Mouse (Mus musculus) CH12.LX (cell line): ENCODE data around the gene Rbms1.

Experiments
- CTCF ChIP-seq, 2 experiments: IDR thresholded peaks in 1 of 2; conservative IDR thresholded peaks in 1 of 2; 2 replicates each; pipeline ENCODE4 v1.5.1; 2011 to 2012; ENCODE audit warnings: low read depth in 2 of 2, low read length in 2 of 2, improper control_type of control experiment in 1 of 2, inconsistent platforms in 1 of 2, mild to moderate bottlenecking in 1 of 2, moderate library complexity in 1 of 2
- EP300 ChIP-seq: IDR thresholded peaks from 2 replicates; pipeline ENCODE4 v1.6.1; 2011; ENCODE audit warnings: low read length, improper control_type of control experiment
- HCFC1 ChIP-seq: IDR thresholded peaks from 2 replicates; pipeline ENCODE4 v1.6.1; 2012; ENCODE audit warnings: low read depth, mild to moderate bottlenecking, inconsistent platforms, low read length, improper control_type of control experiment
- MAX ChIP-seq: IDR thresholded peaks from 2 replicates; pipeline ENCODE4 v1.6.1; 2011; ENCODE audit warnings: low read length, improper control_type of control experiment
- MEF2A ChIP-seq: IDR thresholded peaks from 2 replicates; pipeline ENCODE4 v1.6.1; 2014; ENCODE audit warnings: low read depth, mild to moderate bottlenecking, inconsistent platforms, low read length, improper control_type of control experiment, borderline replicate concordance
- POLR2AphosphoS2 ChIP-seq: IDR thresholded peaks from 2 replicates; pipeline ENCODE4 v1.6.1; 2011; ENCODE audit warnings: low read depth, low read length, improper control_type of control experiment
- TBP ChIP-seq: conservative IDR thresholded peaks from 2 replicates; pipeline ENCODE4 v1.6.1; 2011; ENCODE audit warnings: low read depth, low read length, improper control_type of control experiment

GRCm38 (mm10) chr2:60883931-60884330 is 79.1 kb downstream of the Rbms1 start:
- TF ChIP-seq HCFC1 (no peak), MEF2A (no peak), CTCF (conservative IDR thresholded peaks at IDR 0.05 in 1 of 2, IDR thresholded peaks at IDR 0.05 in 1 of 2; ENCODE audit: low read depth in 2 of 2, low read length in 2 of 2) (no peak), TBP (no peak), EP300 (no peak), POLR2AphosphoS2 (no peak), MAX (no peak)
